Mouse (Mus musculus): ENCODE data around the gene Unk.

Gene Unk

DNA sequence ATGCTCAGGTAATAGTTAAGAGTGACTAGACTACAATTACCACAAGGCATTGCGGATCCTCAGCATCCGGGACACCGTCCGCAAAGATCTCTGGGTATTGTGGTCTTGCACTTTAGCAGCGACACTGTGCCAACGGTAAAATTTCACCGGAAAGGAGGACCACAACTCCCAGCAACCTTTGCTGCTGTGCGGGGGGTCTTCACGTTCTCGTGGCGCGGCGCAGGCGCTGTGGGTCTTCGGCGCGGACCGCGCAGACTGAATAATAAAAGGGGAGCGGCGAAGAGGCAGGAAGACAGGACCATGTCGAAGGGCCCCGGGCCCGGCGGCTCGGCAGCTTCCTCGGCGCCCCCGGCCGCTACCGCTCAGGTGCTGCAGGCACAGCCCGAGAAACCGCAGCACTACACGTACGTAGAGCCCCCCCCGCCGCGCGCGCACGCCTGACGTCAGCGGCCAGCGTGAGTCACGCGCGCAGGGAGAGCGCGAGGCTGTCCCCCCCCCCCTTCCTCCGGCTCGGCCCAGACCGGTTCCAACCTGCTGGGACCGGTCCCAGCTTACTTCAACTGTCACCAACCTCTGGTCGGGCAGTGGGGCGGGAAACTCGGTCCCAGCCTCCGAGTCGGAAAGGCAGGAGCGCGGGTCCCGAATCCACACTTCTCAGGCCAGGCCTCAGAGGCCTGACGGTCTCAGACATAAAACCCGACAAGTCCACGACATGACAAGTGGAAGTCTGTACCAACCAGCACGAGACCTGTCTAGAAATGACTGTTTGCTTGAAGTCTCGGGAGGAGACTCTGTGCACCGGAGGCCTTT lies at the start of gene Unk:
Gene Unk (plus strand): TSS at position 235 of the 810 bp plus-strand sequence.
- DNase-seq: peak; percentile 97 to 99

DNA sequence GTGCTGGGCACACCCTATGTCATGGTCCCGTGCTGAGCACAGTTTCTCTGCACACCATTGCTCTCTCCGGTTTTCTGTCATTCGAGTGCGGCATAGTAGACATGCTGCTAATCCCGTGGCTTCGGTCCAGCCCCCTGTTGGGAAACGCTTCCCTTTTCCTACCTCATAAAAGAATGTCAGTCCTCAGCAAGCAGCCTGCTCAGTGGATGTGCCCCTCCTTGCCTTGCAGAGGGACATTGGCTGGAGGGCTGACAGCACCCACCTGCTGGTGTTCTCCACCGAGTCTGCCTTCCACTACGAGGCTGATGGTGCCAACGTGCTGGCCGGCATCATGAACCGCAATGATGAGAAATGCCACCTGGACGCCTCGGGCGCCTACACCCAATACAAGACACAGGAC lies 47.6 kb upstream of the Unk start:
- no peak for DNase-seq

DNA sequence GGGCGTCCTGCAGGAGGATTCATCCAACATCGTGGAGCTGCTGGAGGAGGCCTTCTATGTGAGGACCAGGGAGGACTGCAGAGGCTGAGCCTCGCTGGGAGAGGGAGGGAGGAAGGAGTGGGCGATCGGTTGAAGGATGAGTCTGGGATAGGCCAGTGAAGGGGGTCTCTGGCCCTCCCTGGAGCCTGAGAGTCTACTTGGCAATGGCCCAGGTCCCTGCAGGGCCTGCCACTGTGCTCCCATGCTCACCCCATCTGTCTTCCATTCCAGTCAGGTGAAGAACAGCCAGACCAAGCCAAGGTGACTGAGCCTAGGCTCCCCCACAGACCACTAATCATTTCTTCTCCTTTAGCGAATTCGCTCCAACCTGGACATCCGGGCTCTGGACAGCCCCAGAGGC lies 46.8 kb upstream of the Unk start:
- DNase-seq: no peak

DNA sequence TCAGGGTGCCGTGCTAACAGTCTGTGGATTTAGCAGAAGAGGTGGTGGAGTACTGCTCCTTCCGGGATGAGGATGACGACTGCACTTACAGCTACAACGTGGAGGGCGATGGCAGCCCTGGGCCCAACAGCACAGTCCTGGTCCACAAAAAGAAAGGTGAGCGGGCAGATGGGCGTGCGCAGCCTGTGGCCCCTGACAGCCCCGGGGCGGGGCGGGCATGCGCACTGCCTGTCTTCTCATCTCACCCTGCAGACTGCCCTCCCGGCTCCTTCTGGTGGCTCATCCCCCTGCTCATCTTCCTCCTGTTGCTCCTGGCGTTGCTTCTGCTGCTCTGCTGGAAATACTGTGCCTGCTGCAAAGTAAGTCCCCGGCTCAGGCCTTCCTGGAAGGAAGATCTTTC lies 40.4 kb upstream of the Unk start:
- no peak for DNase-seq

DNA sequence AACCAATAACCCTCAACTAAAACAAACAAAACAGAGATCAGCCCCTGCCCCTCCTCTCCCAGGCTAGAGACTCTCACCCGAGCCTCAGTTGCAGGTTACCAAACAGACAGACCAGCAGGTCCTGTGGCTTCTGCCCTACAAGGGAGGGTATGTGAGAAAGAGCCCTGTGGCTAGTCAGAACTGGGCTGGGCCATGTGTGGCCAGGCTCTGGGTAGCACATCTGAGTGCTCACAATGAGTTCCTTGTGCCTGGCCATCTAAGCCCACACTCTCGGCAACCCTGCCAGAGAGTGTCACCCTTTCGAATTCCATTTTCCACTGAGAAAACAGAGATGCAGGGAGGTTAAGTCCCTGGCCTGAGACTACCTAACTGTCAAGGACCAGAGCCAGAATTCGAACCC lies 38.0 kb upstream of the Unk start:
- no peak for DNase-seq

DNA sequence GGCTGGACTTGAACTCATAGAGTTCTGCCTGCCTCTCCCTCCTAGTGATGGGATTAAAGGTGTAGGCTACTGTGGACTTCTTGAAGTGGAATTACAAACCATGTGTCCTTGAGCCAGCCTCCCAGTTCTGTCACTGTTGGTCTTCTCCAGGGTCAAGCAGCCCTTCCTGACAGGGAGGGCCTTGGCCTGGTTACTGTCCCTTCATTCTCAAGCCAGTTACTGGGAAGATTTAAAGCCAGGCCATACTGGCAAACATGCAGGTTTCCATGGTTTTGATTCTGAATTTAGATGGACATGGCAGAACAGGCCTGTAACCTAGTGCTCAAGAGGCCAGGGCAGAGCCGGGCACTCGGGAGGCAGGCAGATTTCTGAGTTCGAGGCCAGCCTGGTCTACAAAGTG lies 34.9 kb upstream of the Unk start:
- DNase-seq: no peak

DNA sequence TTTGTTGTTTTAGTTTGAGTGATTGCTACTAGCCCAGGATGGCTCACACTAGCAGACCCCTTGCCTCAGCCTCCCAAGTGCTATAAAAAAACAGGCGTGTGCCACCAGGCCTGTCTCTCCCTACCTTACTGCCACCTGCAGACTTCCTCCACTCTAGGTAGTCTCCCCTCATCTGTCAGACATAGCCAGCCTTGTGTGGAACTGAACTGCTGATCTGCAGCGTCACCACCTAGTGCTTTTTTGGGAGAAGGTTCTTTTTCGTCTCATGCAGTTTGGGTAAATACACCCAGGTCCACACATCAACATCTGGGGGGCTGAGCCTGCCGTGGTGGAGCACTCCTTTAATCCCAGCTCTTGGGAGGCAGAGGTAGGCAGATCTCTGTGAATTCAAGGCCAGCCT lies 33.1 kb upstream of the Unk start:
- DNase-seq: no peak

DNA sequence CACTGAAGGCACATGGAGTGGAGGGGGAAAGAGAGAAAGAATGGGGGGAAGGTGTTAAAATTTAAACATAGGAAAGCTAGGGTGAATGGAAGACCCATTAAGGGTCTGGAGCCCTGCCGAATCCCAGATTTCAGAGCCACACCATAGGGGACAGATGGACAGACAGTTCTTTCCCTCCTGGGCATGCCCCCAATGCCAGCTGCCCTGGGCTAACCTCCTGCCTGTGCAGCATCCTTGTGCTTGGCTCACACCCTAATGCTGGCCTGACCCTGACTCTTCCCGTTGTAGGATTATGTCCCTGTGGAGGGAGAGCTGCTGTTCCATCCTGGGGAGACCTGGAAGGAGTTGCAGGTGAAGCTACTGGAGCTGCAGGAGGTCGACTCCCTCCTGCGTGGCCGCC lies 32.5 kb upstream of the Unk start:
- no peak for DNase-seq

DNA sequence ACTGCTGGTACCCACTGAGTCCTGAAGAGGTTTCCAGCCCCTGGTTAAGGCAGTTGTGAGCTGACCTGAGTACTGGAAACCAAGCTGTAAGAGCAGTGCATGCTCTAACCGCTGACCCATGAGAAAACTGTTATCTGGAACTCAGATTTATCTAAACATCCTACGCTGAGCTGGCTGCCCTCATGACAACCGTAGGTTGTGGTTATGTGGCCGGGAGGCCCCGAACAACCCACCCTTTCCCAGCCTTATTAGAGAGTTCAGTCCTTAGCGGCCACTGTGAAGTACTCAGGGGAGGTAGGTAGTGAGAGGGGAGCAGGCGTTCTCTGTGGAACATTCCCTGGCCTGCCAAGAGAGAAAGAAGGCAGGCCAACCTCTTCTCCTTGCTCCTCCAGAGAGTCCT lies 31.1 kb upstream of the Unk start:
- no peak for DNase-seq

DNA sequence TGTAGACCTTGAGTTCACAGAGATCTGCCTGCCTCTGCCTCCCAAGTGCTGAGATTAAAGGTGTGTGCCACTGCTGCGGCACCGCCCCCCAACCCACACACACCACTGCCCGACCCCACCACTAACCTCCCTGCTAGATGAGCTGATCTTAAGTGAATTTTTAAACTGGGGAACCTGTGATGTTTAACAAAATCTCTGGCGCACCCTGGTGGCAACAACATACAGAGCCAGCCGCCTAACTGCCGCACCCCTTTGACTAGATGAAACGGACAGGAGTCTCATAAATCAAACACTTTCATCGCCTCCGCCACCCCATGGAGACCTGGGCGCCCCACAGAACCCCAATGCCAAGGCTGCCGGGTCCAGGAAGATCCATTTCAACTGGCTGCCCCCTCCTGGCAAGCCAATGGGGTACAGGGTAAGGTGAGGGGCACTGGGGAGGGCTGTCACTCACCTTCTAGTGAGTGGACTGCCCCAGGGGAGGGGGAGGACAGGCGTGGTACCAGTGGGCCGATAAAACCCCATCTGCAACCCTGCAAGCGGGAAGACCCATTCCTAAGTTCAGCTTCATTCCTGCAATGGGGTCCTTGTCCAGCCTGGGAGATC lies 30.5 kb upstream of the Unk start:
- peak; percentile 82 to 92 for DNase-seq

DNA sequence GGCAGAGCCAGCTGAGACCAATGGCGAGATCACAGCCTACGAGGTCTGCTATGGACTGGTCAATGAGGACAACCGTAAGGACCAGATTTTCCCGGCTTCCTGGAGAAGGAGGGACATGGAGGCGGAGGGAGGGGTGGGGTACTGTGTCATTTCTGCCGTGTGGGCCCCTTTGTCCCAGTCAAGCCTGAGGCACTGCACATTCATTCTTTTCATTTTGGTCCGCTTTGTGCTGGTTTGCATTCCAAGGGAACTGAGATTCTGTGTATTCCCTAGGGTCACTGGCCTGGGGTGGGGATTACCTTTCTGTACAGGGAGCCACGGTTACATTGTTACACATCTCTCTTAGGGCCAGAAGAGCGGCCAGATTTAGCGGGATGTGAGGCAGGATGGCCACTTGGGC lies 29.5 kb upstream of the Unk start:
- no peak for DNase-seq

DNA sequence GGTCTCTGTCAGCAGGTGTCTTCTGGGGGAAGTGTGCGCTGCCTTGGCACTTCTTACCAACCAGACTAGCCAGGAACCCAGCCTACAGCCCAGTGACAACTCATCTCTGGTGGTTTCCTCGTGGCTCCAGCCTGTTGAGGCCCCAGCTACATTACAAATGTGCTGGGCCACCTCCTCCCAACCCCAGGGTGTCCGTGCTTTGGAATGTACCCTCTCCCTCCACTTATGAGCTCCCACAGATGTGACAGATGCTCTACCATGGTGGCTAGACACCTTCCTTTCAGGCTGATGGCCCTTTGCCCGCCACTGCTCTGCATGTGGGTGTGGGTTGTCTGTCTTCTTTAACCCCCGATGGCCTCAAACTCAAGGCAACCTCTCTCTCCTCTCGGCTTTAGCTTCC lies 28.4 kb upstream of the Unk start:
- no peak for DNase-seq

DNA sequence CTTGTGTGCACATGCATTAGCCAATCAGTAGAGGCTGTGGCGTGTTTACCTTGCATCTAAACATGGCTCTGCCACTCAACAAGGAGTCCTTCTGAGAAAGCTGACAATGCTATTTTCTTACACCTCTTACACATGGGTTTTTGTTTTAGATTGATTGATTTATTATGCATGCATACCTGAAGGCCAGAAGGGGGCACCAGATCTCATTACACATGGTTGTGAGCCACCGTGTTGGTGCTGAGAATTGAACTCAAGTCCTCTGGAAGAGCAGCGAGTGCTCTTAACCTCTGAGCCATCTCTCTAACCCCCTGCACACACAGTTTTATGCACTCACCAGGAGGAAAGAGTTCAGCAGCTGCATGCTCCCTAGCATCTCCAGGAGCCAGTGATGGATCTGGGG lies 27.2 kb upstream of the Unk start:
- DNase-seq: no peak

DNA sequence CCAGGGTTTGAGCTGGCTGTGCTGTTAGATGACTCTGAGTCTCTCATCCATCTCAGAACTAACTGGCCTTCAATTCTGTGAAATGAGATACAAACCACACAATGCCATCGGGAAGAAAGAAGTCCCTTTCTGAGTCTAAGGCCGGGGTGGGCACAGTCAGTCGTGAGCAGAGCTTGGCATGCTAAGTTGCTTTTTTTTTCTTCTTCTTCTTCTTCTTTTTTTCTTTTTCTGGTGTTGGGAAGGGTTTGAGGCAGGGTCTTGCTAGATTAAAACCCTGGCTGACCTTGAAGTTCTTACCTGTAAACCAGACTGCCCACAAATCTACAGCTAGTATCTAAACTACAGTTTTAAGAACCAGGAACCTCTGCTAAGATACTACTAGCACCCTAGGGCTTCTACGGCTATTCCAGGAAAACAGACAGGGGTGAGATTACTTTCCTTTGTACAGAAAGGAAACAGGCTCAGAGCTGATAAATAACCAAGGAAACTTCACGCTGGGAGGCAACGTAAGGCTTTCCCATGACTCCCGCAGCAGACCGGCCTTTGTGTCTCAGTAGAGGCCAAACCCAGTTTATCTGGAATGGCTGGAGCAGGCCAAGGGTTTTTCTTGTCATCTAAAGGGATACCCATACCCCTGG lies 25.8 kb upstream of the Unk start:
- DNase-seq: no peak

DNA sequence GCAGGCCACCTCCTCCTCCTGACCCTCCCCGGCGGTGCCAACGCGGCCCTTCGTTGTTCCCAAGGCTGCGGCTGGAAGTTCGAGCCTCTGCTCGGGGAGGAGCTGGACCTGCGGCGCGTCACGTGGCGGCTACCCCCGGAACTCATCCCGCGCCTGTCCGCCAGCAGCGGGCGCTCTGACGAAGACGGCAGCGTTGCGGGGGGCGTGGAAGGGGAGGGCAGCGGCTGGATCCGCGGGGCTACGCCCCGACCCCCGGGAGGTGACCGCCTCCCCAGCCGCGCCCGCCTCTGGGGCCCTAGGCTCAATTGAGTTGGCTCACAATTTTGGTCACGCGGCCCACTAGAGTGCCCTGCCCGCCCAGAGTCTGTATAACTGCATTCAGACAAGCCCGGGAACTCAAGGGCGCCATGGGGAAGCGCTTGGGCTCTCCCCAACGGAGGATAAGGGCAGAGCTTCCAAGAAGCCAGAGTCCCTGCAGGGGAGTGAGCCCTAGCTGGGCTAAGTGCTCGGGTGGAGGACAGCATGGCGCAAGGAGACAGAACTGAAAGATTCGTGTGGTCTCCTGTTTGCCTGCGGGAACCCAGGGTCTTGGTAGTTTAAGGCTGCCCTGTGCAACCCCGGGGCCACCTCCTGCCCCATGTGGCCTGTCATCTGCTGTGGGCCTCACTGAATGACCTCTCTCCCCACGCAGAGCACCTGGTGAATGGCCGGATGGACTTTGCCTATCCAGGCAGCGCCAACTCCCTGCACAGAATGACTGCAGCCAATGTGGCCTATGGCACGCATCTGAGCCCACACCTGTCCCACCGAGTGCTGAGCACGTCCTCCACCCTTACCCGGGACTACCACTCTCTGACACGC lies 25.1 kb upstream of the Unk start:
- peak; percentile 78 to 86 for DNase-seq

DNA sequence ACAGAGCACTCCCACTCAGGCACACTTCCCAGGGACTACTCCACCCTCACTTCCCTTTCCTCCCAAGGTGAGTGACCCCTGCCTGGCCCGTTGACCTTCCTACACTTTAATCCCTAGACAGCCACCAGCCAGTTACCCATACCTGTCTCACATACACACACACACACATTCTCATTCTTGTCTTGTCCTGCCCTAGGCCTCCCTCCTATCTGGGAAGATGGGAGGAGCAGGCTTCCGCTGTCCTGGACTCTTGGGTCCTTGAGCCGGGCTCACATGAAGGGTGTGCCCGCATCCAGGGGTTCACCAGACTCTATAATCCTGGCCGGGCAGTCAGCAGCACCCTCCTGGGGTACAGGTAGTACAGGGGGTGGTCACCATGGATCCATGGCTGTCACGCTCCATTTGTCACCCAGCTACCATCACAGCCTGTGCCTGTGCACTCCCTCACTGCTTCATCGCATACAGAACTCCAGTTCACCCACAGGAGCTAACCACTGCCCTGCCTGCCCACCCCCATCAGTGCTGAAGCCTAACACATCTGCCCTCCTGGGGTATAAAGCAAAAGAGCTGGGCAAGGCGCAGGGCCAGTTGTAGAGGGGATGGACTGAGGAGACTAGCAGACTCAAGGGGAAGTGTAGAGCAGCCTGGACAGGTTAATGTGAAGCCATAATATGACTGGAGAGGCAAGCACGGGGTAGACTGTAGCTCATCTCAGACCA lies 24.3 kb upstream of the Unk start:
- DNase-seq: no peak

DNA sequence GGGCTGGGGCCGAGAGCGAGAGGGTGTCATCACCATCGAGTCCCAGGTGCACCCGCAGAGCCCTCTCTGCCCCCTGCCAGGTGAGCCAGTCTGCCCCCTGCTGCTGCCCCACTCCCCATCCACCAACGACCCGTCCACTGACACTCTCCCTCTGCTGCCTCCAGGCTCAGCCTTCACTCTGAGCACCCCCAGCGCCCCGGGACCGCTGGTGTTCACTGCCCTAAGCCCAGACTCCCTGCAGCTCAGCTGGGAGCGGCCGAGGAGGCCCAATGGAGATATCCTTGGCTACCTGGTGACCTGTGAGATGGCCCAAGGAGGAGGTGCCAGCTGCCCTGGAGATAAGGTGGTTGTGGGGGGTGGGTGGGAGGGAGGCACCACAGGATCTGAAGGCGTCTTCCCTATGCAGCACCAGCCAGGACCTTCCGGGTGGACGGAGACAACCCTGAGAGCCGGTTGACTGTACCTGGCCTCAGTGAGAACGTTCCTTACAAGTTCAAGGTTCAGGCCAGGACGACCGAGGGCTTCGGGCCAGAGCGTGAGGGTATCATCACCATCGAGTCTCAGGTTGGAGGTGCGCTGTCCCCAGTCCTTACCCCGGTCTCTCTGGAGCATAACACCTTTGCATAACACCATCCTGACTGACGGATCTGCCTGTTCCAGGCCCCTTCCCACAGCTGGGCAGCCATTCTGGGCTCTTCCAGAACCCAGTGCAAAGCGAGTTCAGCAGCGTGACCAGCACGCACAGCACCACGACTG lies 22.8 kb upstream of the Unk start:
- no peak for DNase-seq

DNA sequence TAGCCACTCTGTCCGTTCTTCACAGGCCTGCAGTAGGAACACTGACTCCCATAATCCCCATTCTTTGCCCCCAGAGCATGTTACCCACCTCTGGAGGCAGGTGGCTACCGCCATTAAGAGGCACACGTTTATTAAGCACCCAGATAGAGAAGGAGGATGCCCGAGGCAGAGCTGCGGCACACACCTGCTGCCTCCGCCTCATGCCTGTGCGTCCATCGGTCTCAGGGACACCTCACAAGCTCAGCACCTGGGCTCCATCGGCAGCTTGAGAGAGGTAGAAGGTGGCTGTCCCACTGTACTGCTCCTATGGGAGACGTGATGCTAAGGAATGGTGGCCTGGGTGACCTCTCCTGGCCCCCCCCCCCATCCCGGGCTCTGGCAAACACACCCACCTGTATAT lies 21.7 kb upstream of the Unk start:
- no peak for DNase-seq

DNA sequence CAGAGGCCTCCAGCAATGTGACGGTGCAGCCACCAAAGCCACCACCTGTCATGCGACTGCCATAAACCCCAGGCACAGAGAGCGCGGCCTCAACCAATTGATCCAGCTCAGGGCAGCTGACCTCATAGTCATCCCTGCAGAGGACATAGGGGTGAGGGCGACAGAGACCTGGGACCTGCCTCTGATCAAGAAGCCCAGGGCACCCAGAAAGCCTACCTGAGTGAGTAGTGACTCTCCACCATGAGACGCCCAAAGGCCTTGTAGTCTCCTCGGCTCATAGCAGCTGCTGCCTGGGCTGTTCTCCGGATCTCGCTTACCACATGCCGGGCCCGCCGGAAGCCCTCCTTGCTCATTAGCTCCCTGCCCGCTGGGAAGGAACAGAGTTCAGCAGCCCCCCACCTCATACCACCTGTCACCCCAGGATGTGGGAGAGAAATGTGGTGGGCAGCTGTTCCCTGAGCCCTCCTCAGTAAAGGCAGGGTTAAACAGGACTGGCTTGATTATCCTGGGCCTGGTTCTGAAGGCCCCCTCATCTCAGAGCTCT lies 21.2 kb upstream of the Unk start:
- DNase-seq: no peak

DNA sequence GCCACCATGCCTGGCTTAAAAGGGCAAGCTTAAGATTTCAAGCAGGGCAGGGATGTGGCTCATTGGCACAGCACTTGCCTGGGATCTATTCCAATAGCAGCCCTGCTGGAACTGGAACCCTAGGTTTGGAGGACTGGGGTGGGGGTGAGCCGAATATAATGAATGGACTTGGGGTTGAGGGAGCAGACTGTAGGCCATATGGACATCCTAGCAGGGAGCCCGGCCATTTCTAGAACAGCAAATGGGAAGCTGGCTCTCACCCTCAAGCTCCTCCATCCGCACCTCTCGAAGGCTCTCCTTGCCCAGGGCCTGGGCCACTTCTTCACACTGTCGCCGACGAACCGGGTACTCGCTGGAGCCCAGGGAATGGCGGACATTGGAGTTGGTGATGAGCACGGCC lies 20.5 kb upstream of the Unk start:
- DNase-seq: no peak

DNA sequence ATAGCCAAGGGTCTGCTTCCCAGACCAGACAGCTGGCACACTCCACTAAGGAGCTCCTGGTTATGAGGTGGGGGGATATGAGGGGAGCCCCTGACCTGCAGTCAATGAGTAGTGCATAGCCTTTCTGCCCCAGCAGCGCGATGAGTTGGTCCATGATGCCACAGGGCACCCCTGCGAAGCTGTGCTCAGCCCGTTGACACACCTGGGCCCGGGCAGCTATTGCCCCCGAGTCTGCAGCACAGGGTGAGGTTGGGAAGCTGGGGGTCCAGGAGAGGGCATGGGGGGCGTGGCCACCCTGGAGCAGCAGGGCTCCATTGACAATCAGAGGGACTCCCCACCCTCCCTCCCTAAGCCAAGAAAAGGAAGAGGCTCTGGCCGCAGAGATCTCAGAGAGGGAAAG lies 20.0 kb upstream of the Unk start:
- DNase-seq: no peak

DNA sequence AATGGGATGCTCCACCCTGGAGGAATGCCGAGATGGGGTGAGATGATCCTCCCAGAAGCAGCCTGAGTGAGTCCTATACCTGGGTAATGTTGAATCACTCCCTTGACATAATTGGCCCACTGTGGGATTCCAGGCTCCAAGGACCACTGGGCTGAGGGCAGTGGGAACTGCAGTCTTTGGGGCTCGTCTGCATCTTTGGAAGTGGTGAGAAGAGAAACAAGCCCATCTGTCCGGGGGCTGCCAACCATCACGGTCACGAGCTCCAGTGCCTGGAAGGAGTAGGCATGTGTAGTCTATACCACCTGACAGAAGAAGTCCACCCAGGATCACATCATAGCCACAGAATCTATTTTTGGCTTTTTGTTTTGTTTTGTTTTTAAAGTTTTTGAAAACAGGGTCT lies 19.2 kb upstream of the Unk start:
- DNase-seq: no peak

All from kidney, postnatal 25 days (tissue).